27 mouse cellular contexts compared by ENCODE assay signal in genomic region chr16:34035780-34036179, GRCm38 (mm10).
DNase-seq lines count a peak whose midpoint lies in the region; ATAC-seq and TF ChIP-seq lines count a peak whose summit lies in the region.
"Had no signal": no experiment of that assay in that cellular context is flagged by ENCODE, and none has a peak within 500 bp of the region (broad histone marks: within the 10 kb centered on the region; RNA-seq: fewer than 3 reads in every experiment).

No protein-coding gene starts in this region.

- H3K9ac ChIP-seq in heart, embryonic 15.5 days, result no peak overlapping the region
- H3K9ac ChIP-seq in intestine, embryonic 15.5 days, result no peak overlapping the region
- H3K9ac ChIP-seq in liver, embryonic 14.5 days (replicated peaks), result no peak overlapping the region
- H3K9ac ChIP-seq: forebrain, embryonic 12.5 days; forebrain, postnatal 0 days; hindbrain, embryonic 13.5 days; limb, embryonic 15.5 days had no signal

- TF ChIP-seq CTCF in G1E (IDR thresholded peaks at IDR 0.05; ENCODE audit: low read depth, low read length), result no peak
- TF ChIP-seq CTCF in liver, embryonic 14.5 days (IDR thresholded peaks at IDR 0.05; ENCODE audit: low read depth), result no peak

- peak overlapping the region; percentile 48; the same call in 1 of the 2 replicates for H3K27ac ChIP-seq in heart, embryonic 15.5 days
- no peak overlapping the region for H3K27ac ChIP-seq in intestine, embryonic 15.5 days
- no peak overlapping the region for H3K27ac ChIP-seq in liver, embryonic 14.5 days
- H3K27ac ChIP-seq: forebrain, embryonic 12.5 days; hindbrain, embryonic 13.5 days; limb, embryonic 10.5 days had no signal

- TF ChIP-seq EP300 in liver, embryonic 14.5 days (IDR thresholded peaks at IDR 0.05; ENCODE audit: low read depth), result peak; percentile 25; the same call in 1 of the 2 replicates

- no peaks in the 10 kb centered on the region for H3K9me3 ChIP-seq in heart, embryonic 15.5 days (replicated peaks)
- no peaks in the 10 kb centered on the region for H3K9me3 ChIP-seq in G1E (replicated peaks)
- no peaks in the 10 kb centered on the region for H3K9me3 ChIP-seq in intestine, embryonic 15.5 days
- no peaks in the 10 kb centered on the region for H3K9me3 ChIP-seq in liver, embryonic 14.5 days (ENCODE audit: control insufficient read depth, low read length)
- H3K9me3 ChIP-seq: forebrain, embryonic 12.5 days; heart, embryonic 12.5 days; hindbrain, embryonic 13.5 days; limb, embryonic 10.5 days; limb, embryonic 15.5 days had no signal

- ATAC-seq in heart, embryonic 15.5 days (replicated peaks; ENCODE audit: insufficient number of reproducible peaks, insufficient read depth, low FRiP score, low read depth), result no peak
- no peak for ATAC-seq in G1E (ENCODE audit: extremely low read depth, insufficient number of reproducible peaks, low FRiP score, poor library complexity, severe bottlenecking)
- peak; percentile 28; the same call in 1 of the 2 replicates for ATAC-seq in intestine, embryonic 15.5 days
- ATAC-seq in liver, embryonic 14.5 days (ENCODE audit: insufficient read depth), result no peak
- ATAC-seq in erythroblast, adult 5-6 weeks (replicated peaks; ENCODE audit: low FRiP score, poor library complexity, severe bottlenecking), result no peak
- ATAC-seq: activated CD4-positive, CD25-positive, alpha-beta regulatory T cell, adult 4 months; CD4-positive, CD25-positive, alpha-beta regulatory T cell, adult 4 months; forebrain, postnatal 0 days had no signal

- peaks cover 19% of the 10 kb centered on the region for H3K36me3 ChIP-seq in heart, embryonic 15.5 days
- no peaks in the 10 kb centered on the region for H3K36me3 ChIP-seq in G1E (replicated peaks)
- H3K36me3 ChIP-seq in intestine, embryonic 15.5 days, result 0 out of 2 replicates have a peak, but pooled peaks cover 9% of the 10 kb centered on the region
- H3K36me3 ChIP-seq in liver, embryonic 14.5 days (replicated peaks; ENCODE audit: control insufficient read depth, insufficient read depth, low read depth), result no peaks in the 10 kb centered on the region

- DNase-seq in heart, postnatal 14 days, result no peak
- DNase-seq in G1E (ENCODE audit: low spot score), result no peak
- no peak for DNase-seq in liver, embryonic 14.5 days (ENCODE audit: low read depth in 3 of 3, low spot score in 3 of 3)
- no peak for DNase-seq in ovary, postnatal 36 days (ENCODE audit: low spot score)
- DNase-seq: adrenal gland, adult 2 months; adrenal gland, postnatal 36 days; cerebellum, adult 2 months; cerebellum, postnatal 14 days; forebrain, postnatal 0 days; gastrocnemius, postnatal 10 days; heart, postnatal 36 days; kidney, adult 18-20 months; kidney, postnatal 36 days; midbrain, embryonic 14.5 days; right cerebral cortex, postnatal 25 days; spleen, adult 18-20 months; thymus, postnatal 14 days had no signal

- H3K27me3 ChIP-seq in heart, embryonic 15.5 days, result no peaks in the 10 kb centered on the region
- peaks cover 22% of the 10 kb centered on the region for H3K27me3 ChIP-seq in G1E (ENCODE audit: insufficient read depth, low read length)
- H3K27me3 ChIP-seq in intestine, embryonic 15.5 days (replicated peaks), result no peaks in the 10 kb centered on the region
- H3K27me3 ChIP-seq in liver, embryonic 14.5 days (ENCODE audit: control insufficient read depth, insufficient read depth, low read length), result no peaks in the 10 kb centered on the region
- H3K27me3 ChIP-seq: forebrain, embryonic 12.5 days; heart, embryonic 12.5 days; hindbrain, embryonic 13.5 days; limb, embryonic 15.5 days had no signal

- no peak overlapping the region for H3K4me2 ChIP-seq in heart, embryonic 15.5 days
- H3K4me2 ChIP-seq in intestine, embryonic 15.5 days (replicated peaks), result no peak overlapping the region
- peak overlapping the region; percentile 58 for H3K4me2 ChIP-seq in liver, embryonic 14.5 days (ENCODE audit: low read depth)
- H3K4me2 ChIP-seq: forebrain, embryonic 12.5 days; hindbrain, embryonic 13.5 days; limb, embryonic 15.5 days had no signal

- no peak overlapping the region for H3K4me3 ChIP-seq in heart, embryonic 15.5 days
- peak overlapping the region; percentile 58; the same call in 1 of the 2 replicates for H3K4me3 ChIP-seq in G1E (ENCODE audit: low read depth, low read length)
- H3K4me3 ChIP-seq in intestine, embryonic 15.5 days (replicated peaks), result no peak overlapping the region
- no peak overlapping the region for H3K4me3 ChIP-seq in liver, embryonic 14.5 days (ENCODE audit: insufficient read depth in 1 of 2, low read depth in 2 of 2, low read length in 2 of 2)
- H3K4me3 ChIP-seq: forebrain, embryonic 12.5 days; heart, embryonic 12.5 days; hindbrain, embryonic 13.5 days; limb, embryonic 10.5 days; limb, embryonic 15.5 days had no signal

- peaks cover 44% of the 10 kb centered on the region for H3K4me1 ChIP-seq in heart, embryonic 15.5 days (replicated peaks)
- H3K4me1 ChIP-seq in G1E (ENCODE audit: insufficient read depth, low read depth, low read length), result peaks cover 96% of the 10 kb centered on the region
- peaks cover 18% of the 10 kb centered on the region; the same call in 1 of the 2 replicates for H3K4me1 ChIP-seq in intestine, embryonic 15.5 days (replicated peaks)
- peaks cover 44 to 85% of the 10 kb centered on the region in 2 experiments for H3K4me1 ChIP-seq in liver, embryonic 14.5 days (replicated peaks; ENCODE audit: control insufficient read depth in 2 of 2, insufficient read depth in 2 of 2, low read length in 1 of 2)
- H3K4me1 ChIP-seq: forebrain, embryonic 12.5 days; hindbrain, embryonic 13.5 days; limb, embryonic 15.5 days had no signal

- 78% methylated on average over 2 of the region's 2 CpGs for WGBS in heart, embryonic 15.5 days
- 54% methylated on average over 2 of the region's 2 CpGs for WGBS in intestine, embryonic 15.5 days
- whole genome bisulfite sequencing in liver, embryonic 14.5 days (ENCODE audit: insufficient replicate concordance), result 67% methylated on average over 2 of the region's 2 CpGs

- intact Hi-C loops in heart, postnatal 14 days (cut with DNase I), result no loop called here
